Mouse (Mus musculus): ENCODE measurements around the gene Abtb2. TPM values are rescaled to one million over a fixed set of nuclear protein-coding genes. Genes with fewer than 3 reads are reported as not detected.
"Not testable (repeated sequence)": the region's sequence is repeated elsewhere in the genome, so short reads cannot be mapped to it uniquely, and the experiment has no call there.

Abtb2 gene
- total RNA-seq (2021): 10 to 100 TPM; 24.7 to 28.7 TPM
- 23.0 and 27.1 TPM in 2 replicates for polyA plus RNA-seq (2012; rRNA removed)
- long read RNA-seq, full-length matches to known transcripts: 25 of 33 reads
- long read RNA-seq, partial matches to known transcripts: 5 of 33 reads
- long read RNA-seq, other reads (novel, unspliced or antisense): 3 of 33 reads

DNA sequence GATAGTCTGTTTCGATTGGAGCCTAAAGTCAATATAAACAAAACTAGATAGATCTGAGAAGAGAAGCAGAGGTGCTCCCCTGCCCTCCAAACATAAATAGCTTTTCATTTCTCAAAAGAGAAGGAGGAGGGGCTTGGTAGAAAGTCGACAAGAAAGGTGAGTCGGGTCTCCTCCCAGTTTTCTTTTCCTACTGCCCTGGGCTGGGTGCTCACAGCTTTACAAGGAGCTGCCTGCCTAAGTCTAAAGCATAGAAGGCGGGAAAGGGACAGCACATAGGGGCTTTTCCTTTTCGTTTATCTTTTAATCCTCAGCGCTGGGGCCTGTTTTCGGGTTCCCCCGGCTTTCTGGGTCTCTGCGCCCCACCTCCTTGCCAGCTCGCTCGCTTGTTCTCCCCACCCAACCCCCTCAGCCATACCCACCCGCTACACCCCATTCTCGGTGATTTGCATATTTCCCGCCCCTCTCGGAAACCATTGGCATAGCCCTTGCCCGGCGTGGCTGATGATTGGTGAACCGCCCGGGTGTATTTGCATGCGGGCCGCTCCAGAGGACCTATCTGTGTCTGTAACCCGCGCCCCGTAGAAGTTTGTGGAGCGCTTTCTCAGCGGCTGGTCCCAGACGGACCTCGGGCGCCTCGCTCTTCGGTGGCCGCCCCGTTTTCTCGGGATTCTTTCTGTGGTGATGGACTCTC is at the start of gene Abtb2:
Abtb2 (plus strand) TSS at position 579 of the 691 bp plus-strand sequence.
- Histone ChIP-seq H3K4me3 (peak within 1 kb of the TSS; percentile 71), H3K79me2 (replicated peaks; ENCODE audit: control insufficient read depth, insufficient read depth, low read length) (no peaks in the 10 kb centered on the region), H3K4me1 (ENCODE audit: control insufficient read depth, insufficient read depth, low read length) (peaks cover 6% of the 10 kb centered on the region), H3K27ac (peak within 1 kb of the TSS; percentile 83), H3K36me3 (ENCODE audit: control insufficient read depth, insufficient read depth, low read length) (no peaks in the 10 kb centered on the region), H3K27me3 (ENCODE audit: control insufficient read depth, insufficient read depth, low read length) (no peaks in the 10 kb centered on the region), H3K9ac (ENCODE audit: low read depth, low read length) (peak within 1 kb of the TSS; percentile 90)
- under 1% methylated on average over 34 of the region's 34 CpGs for WGBS
- TF ChIP-seq EP300 (IDR thresholded peaks at IDR 0.05; ENCODE audit: insufficient read depth, low read depth, low read length) (0 out of 2 replicates have a peak, but pooled peaks have one; percentile 48), CTCF (IDR thresholded peaks at IDR 0.05) (peak; percentile 23; the same call in 1 of the 2 replicates), POLR2A (IDR thresholded peaks at IDR 0.05; ENCODE audit: insufficient read depth, low read depth, low read length) (peak; percentile 97)
- peak; percentile 93 to 95 for DNase-seq
- intact Hi-C loops (cut with DNase I): loop anchor here (1.0 to 10.0 kb wide), 10 partner anchors 19 to 439 kb away; partner anchors contain the start of gene Caprin1

DNA sequence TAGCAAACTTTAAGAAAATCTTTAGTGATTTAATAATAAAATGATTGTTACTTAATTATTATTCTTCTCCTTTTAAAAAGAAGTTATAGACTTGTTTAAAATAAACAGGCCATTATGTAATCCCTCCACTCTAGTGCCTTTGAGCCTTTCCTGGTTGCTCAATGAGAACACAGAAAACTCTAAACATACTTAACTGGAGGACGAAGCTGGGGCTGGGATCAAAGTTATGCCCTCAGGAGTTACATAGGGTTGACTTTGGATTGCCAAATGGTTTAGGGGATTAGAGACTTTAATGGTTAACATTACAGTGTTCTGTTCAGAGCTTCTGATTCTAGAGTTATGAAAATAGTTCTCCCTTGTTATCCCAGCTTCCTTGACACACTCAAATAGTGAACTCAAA is 49.6 kb upstream of the Abtb2 start:
- Histone ChIP-seq H3K4me3 (no peak overlapping the region), H3K79me2 (replicated peaks; ENCODE audit: control insufficient read depth, insufficient read depth, low read length) (no peaks in the 10 kb centered on the region; the same call in 1 of the 2 replicates), H3K9ac (ENCODE audit: low read depth, low read length) (no peak overlapping the region), H3K4me1 (ENCODE audit: control insufficient read depth, insufficient read depth, low read length) (no peaks in the 10 kb centered on the region), H3K27me3 (ENCODE audit: control insufficient read depth, insufficient read depth, low read length) (no peaks in the 10 kb centered on the region), H3K36me3 (ENCODE audit: control insufficient read depth, insufficient read depth, low read length) (no peaks in the 10 kb centered on the region), H3K27ac (no peak overlapping the region)
- WGBS: 76% methylated on average over 1 of the region's 1 CpGs
- no peak for DNase-seq
- intact Hi-C loops (cut with DNase I): no loop called here
- no peak for TF ChIP-seq POLR2A (IDR thresholded peaks at IDR 0.05; ENCODE audit: insufficient read depth, low read depth, low read length)
- no peak for TF ChIP-seq EP300 (IDR thresholded peaks at IDR 0.05; ENCODE audit: insufficient read depth, low read depth, low read length)
- TF ChIP-seq CTCF (IDR thresholded peaks at IDR 0.05): no peak

GRCm38 (mm10) chr2:103525596-103525995 is 40.5 kb upstream of the Abtb2 start:
- Histone ChIP-seq H3K36me3 (ENCODE audit: control insufficient read depth, insufficient read depth, low read length) (no peaks in the 10 kb centered on the region), H3K79me2 (replicated peaks; ENCODE audit: control insufficient read depth, insufficient read depth, low read length) (no peaks in the 10 kb centered on the region; the same call in 1 of the 2 replicates), H3K4me1 (ENCODE audit: control insufficient read depth, insufficient read depth, low read length) (no peaks in the 10 kb centered on the region), H3K9ac (ENCODE audit: low read depth, low read length) (no peak overlapping the region), H3K27ac (no peak overlapping the region), H3K4me3 (no peak overlapping the region), H3K27me3 (ENCODE audit: control insufficient read depth, insufficient read depth, low read length) (no peaks in the 10 kb centered on the region)
- WGBS: 69% methylated on average over 1 of the region's 1 CpGs
- TF ChIP-seq POLR2A (IDR thresholded peaks at IDR 0.05; ENCODE audit: insufficient read depth, low read depth, low read length) (no peak), CTCF (IDR thresholded peaks at IDR 0.05) (no peak), EP300 (IDR thresholded peaks at IDR 0.05; ENCODE audit: insufficient read depth, low read depth, low read length) (no peak)
- DNase-seq: no peak
- intact Hi-C loops (cut with DNase I): no loop called here

DNA sequence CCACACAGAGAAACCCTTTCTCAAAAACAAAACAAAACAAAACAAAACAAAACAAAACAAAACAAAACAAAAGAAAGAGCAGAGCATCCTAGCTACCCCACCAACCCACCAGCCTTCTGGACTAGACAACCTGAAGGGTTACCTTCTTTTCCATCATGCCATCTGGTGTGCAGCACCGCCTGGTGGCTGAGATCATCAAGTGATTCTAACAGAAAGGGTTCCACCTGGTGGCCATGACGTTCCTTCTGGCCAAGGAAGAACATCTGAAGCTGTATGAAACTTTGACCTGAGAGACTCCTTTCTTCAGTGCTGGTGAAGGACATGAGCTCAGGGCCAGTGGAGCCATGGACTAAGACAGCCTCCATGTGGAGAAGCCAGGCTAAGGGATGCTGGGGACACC is 19.0 kb upstream of the Abtb2 start:
- no peak overlapping the region for H3K4me3 ChIP-seq
- no peak overlapping the region for H3K27ac ChIP-seq
- H3K27me3 ChIP-seq (ENCODE audit: control insufficient read depth, insufficient read depth, low read length): no peaks in the 10 kb centered on the region
- intact Hi-C loops (cut with DNase I): loop anchor here (1.0 kb wide), 1 partner anchor 91 kb away; no protein-coding TSS in a partner anchor
- H3K9ac ChIP-seq (ENCODE audit: low read depth, low read length): no peak overlapping the region
- 1% methylated on average over 2 of the region's 2 CpGs for WGBS
- H3K36me3 ChIP-seq (ENCODE audit: control insufficient read depth, insufficient read depth, low read length): no peaks in the 10 kb centered on the region
- H3K4me1 ChIP-seq (ENCODE audit: control insufficient read depth, insufficient read depth, low read length): no peaks in the 10 kb centered on the region
- H3K79me2 ChIP-seq (replicated peaks; ENCODE audit: control insufficient read depth, insufficient read depth, low read length): no peaks in the 10 kb centered on the region
- DNase-seq: peak; percentile 57 to 70
- TF ChIP-seq CTCF (IDR thresholded peaks at IDR 0.05) (peak; percentile 98), EP300 (IDR thresholded peaks at IDR 0.05; ENCODE audit: insufficient read depth, low read depth, low read length) (peak; percentile 81), POLR2A (IDR thresholded peaks at IDR 0.05; ENCODE audit: insufficient read depth, low read depth, low read length) (no peak)

DNA sequence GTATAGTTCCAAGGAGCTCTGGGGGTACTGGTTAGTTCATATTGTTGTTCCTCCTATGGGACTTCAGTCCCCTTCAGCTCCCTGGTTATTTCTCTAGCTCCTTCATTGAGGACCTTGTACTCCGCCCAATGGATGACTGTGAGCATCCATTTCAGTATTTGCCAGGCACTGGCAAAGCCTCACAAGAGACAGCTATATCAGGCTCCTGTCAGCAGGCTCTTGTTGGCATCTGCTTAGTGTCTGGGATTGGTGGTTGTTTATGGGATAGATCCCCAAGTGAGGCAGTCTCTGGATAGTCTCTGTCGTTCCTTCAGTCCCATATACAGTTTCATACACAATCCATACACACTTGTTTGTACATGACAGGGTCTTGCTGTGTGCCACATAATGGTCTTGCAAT is 15.8 kb upstream of the Abtb2 start:
- intact Hi-C loops (cut with DNase I); H3K9ac ChIP-seq (ENCODE audit: low read depth, low read length); H3K79me2 ChIP-seq (replicated peaks; ENCODE audit: control insufficient read depth, insufficient read depth, low read length); H3K27me3 ChIP-seq (ENCODE audit: control insufficient read depth, insufficient read depth, low read length); H3K36me3 ChIP-seq (ENCODE audit: control insufficient read depth, insufficient read depth, low read length); H3K4me1 ChIP-seq (ENCODE audit: control insufficient read depth, insufficient read depth, low read length); H3K4me3 ChIP-seq; H3K27ac ChIP-seq: not testable (repeated sequence)
- WGBS: 30% methylated on average over 2 of the region's 2 CpGs
- peak in 1 of 2 experiments; percentile 37 for DNase-seq

DNA sequence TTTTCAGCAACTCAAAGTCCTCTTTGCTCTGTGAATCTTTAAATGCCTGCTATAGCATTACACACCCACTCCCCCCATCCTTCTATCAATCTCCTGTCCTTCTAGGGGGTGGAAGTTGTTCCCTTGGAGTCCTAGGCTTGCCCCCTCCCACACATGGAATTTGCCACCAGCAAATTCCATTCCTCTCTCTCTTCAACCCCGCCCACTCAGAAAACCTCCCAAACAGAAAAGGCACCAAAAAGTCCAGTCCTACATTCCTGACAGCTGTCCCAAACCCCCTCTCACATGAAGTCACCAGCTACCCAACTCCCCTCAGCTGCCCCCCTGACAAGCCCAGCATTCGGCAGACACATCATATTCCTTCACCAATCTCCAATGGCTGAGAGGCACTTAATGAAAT is 12.1 kb upstream of the Abtb2 start:
- Histone ChIP-seq H3K9ac (ENCODE audit: low read depth, low read length) (no peak overlapping the region), H3K36me3 (ENCODE audit: control insufficient read depth, insufficient read depth, low read length) (no peaks in the 10 kb centered on the region), H3K4me1 (ENCODE audit: control insufficient read depth, insufficient read depth, low read length) (no peaks in the 10 kb centered on the region), H3K79me2 (replicated peaks; ENCODE audit: control insufficient read depth, insufficient read depth, low read length) (no peaks in the 10 kb centered on the region), H3K27me3 (ENCODE audit: control insufficient read depth, insufficient read depth, low read length) (no peaks in the 10 kb centered on the region; the same call in 1 of the 2 replicates), H3K4me3 (no peak overlapping the region), H3K27ac (no peak overlapping the region)
- intact Hi-C loops (cut with DNase I): no loop called here
- WGBS: 70% methylated on average over 2 of the region's 2 CpGs
- TF ChIP-seq CTCF (IDR thresholded peaks at IDR 0.05) (no peak), POLR2A (IDR thresholded peaks at IDR 0.05; ENCODE audit: insufficient read depth, low read depth, low read length) (no peak), EP300 (IDR thresholded peaks at IDR 0.05; ENCODE audit: insufficient read depth, low read depth, low read length) (no peak)
- DNase-seq: no peak
